ENCODE assay signal across 27 mouse cellular contexts in genomic region chr3:138255366-138255765, GRCm38 (mm10). TPM values are rescaled to one million over a fixed set of nuclear protein-coding genes. Genes with fewer than 3 reads are reported as not detected.
DNase-seq lines count a peak whose midpoint lies in the region; ATAC-seq and TF ChIP-seq lines count a peak whose summit lies in the region.
"Had no signal": no experiment of that assay in that cellular context is flagged by ENCODE, and none has a peak within 500 bp of the region (broad histone marks: within the 10 kb centered on the region; RNA-seq: fewer than 3 reads in every experiment).

No protein-coding gene starts in this region.

- intact Hi-C loops in gastrocnemius, adult 2 months (cut with DNase I) = no loop called here

- H3K36me3 ChIP-seq in lung, embryonic 15.5 days = no peaks in the 10 kb centered on the region
- H3K36me3 ChIP-seq: embryonic facial prominence, embryonic 15.5 days; forebrain, embryonic 10.5 days; hindbrain, embryonic 12.5 days had no signal

- H3K27me3 ChIP-seq in cerebellum, adult 2 months (ENCODE audit: control insufficient read depth, insufficient read depth, low read length) = no peaks in the 10 kb centered on the region
- H3K27me3 ChIP-seq in lung, embryonic 15.5 days = no peaks in the 10 kb centered on the region
- H3K27me3 ChIP-seq: embryonic facial prominence, embryonic 15.5 days; hindbrain, embryonic 12.5 days had no signal

- no peaks in the 10 kb centered on the region for H3K9me3 ChIP-seq in lung, embryonic 15.5 days
- H3K9me3 ChIP-seq: embryonic facial prominence, embryonic 15.5 days; forebrain, embryonic 10.5 days; hindbrain, embryonic 12.5 days had no signal

- no peaks in the 10 kb centered on the region for H3K4me1 ChIP-seq in cerebellum, adult 2 months (ENCODE audit: control insufficient read depth, insufficient read depth, low read length)
- peaks cover 14% of the 10 kb centered on the region for H3K4me1 ChIP-seq in lung, embryonic 15.5 days
- H3K4me1 ChIP-seq: embryonic facial prominence, embryonic 15.5 days; hindbrain, embryonic 12.5 days had no signal

- H3K4me3 ChIP-seq in cerebellum, adult 2 months (replicated peaks; ENCODE audit: insufficient read depth, low read depth, low read length) = no peak overlapping the region
- H3K4me3 ChIP-seq in gastrocnemius, adult 2 months = no peak overlapping the region
- H3K4me3 ChIP-seq in lung, embryonic 15.5 days = no peak overlapping the region
- H3K4me3 ChIP-seq: embryonic facial prominence, embryonic 15.5 days; erythroblast, embryonic 14.5 days; forebrain, embryonic 10.5 days; hindbrain, embryonic 12.5 days had no signal

- H3K4me2 ChIP-seq in lung, embryonic 15.5 days = no peak overlapping the region
- H3K4me2 ChIP-seq: embryonic facial prominence, embryonic 15.5 days; hindbrain, embryonic 12.5 days had no signal

- no peak for TF ChIP-seq CTCF in cerebellum, adult 2 months (IDR thresholded peaks at IDR 0.05; ENCODE audit: borderline replicate concordance, insufficient read depth, low read depth, low read length)
- TF ChIP-seq CTCF in gastrocnemius, adult 2 months (IDR thresholded peaks at IDR 0.05) = no peak

- whole genome bisulfite sequencing in cerebellum, adult 2 months = 17% methylated on average over 3 of the region's 3 CpGs
- 41% methylated on average over 3 of the region's 3 CpGs for WGBS in lung, embryonic 15.5 days

- H3K27ac ChIP-seq in cerebellum, adult 2 months (ENCODE audit: insufficient read depth, low read length) = no peak overlapping the region
- H3K27ac ChIP-seq in gastrocnemius, adult 2 months = peak overlapping the region; percentile 46; the same call in 1 of the 2 replicates
- peak overlapping the region; percentile 85 for H3K27ac ChIP-seq in lung, embryonic 15.5 days
- H3K27ac ChIP-seq: embryonic facial prominence, embryonic 15.5 days; forebrain, embryonic 10.5 days; hindbrain, embryonic 12.5 days had no signal

- TF ChIP-seq POLR2A in cerebellum, adult 2 months (IDR thresholded peaks at IDR 0.05; ENCODE audit: borderline replicate concordance, insufficient read depth, low read length) = no peak

- ATAC-seq in lung, embryonic 15.5 days (ENCODE audit: borderline replicate concordance, extremely low read depth, low FRiP score, low TSS enrichment) = no peak
- ATAC-seq: forebrain, embryonic 14.5 days; inflammation-experienced regulatory T-cells, adult 6 months had no signal

- DNase-seq in cerebellum, postnatal 14 days = peak; percentile 17 to 62
- no peak for DNase-seq in cerebellum, adult 2 months
- DNase-seq in gastrocnemius, adult 2 months = peak; percentile 52
- no peak for DNase-seq in gastrocnemius, postnatal 10 days
- no peak for DNase-seq in lung, postnatal 36 days
- DNase-seq: adrenal gland, postnatal 10 days; cerebellum, adult 11 months; cerebellum, adult 9-10 months; gastrocnemius, postnatal 14 days; heart, postnatal 10 days; heart, postnatal 4 days had no signal

- H3K9ac ChIP-seq in lung, embryonic 15.5 days = no peak overlapping the region
- H3K9ac ChIP-seq: embryonic facial prominence, embryonic 15.5 days; hindbrain, embryonic 12.5 days had no signal

RNA-seq across cellular contexts. Expression of gene Adh1, which starts 5.4 kb away (rescaled TPM):
- 1.6 and 2.1 TPM in 2 replicates for polyA plus RNA-seq in cerebellum, adult 2 months (2012; rRNA removed)
- total RNA-seq in gastrocnemius, adult 2 months (2021) = 10 to 100 TPM; 19.3 to 27.8 TPM
- total RNA-seq in gastrocnemius, postnatal 10 days (2021) = 10 to 100 TPM; 24.6 to 58.4 TPM
- polyA plus RNA-seq in lung, embryonic 15.5 days (2015; fragmentation: Nextera tagmentation; extraction: Ambion mirVana) = 1,171 and 1,249 TPM in 2 replicates
- total RNA-seq: common myeloid progenitor, adult 5-6 weeks; granulocyte monocyte progenitor cell, adult 5-6 weeks had no signal
- polyA plus RNA-seq: embryonic facial prominence, embryonic 11.5 days; erythroblast, embryonic 14.5 days had no signal

RNA-seq across cellular contexts. Expression of gene Adh7, which starts 37.8 kb away (rescaled TPM):
- polyA plus RNA-seq in cerebellum, adult 2 months (2012; rRNA removed) = 0.05 TPM in 1 of 2 replicates, not detected in the other
- under 1 TPM; 0.48 to 0.53 TPM for total RNA-seq in gastrocnemius, adult 2 months (2021)
- under 1 TPM; 0.20 to 0.28 TPM for total RNA-seq in gastrocnemius, postnatal 10 days (2021)
- 0.43 and 0.50 TPM in 2 replicates for polyA plus RNA-seq in lung, embryonic 15.5 days (2015; fragmentation: Nextera tagmentation; extraction: Ambion mirVana)
- total RNA-seq: common myeloid progenitor, adult 5-6 weeks; granulocyte monocyte progenitor cell, adult 5-6 weeks; heart, postnatal 4 days; MEL had no signal
- polyA plus RNA-seq: embryonic facial prominence, embryonic 11.5 days; erythroblast, embryonic 14.5 days; forebrain, embryonic 10.5 days; heart, embryonic 14.5 days; inflammation-experienced regulatory T-cells, adult 6 months had no signal

RNA-seq across cellular contexts. Expression of gene Adh6a, which starts 57.7 kb away (rescaled TPM):
- not detected in 2 replicates for polyA plus RNA-seq in cerebellum, adult 2 months (2012; rRNA removed)
- not detected for total RNA-seq in gastrocnemius, adult 2 months (2021)
- total RNA-seq in gastrocnemius, postnatal 10 days (2021) = not detected
- polyA plus RNA-seq in lung, embryonic 15.5 days (2015; fragmentation: Nextera tagmentation; extraction: Ambion mirVana) = 0.11 TPM in 1 of 2 replicates, not detected in the other
- total RNA-seq: adrenal gland, postnatal 4 days; common myeloid progenitor, adult 5-6 weeks; gastrocnemius, postnatal 14 days; granulocyte monocyte progenitor cell, adult 5-6 weeks; heart, postnatal 10 days; heart, postnatal 4 days; MEL had no signal
- polyA plus RNA-seq: brain, embryonic 14.5 days; C2C12; embryonic facial prominence, embryonic 11.5 days; erythroblast, embryonic 14.5 days; forebrain, embryonic 10.5 days; forebrain, embryonic 14.5 days; heart, embryonic 14.5 days; hindbrain, embryonic 12.5 days; hindbrain, embryonic 16.5 days; inflammation-experienced regulatory T-cells, adult 6 months had no signal

Comparison
In these comparisons a context has a peak if more than half of its experiments do, and no peak if none do; other contexts are left out.
1. DNase-seq: peak in cerebellum, postnatal 14 days (2 of 2) and gastrocnemius, adult 2 months (single experiment); none in cerebellum, adult 2 months (0 of 2), gastrocnemius, postnatal 10 days (single experiment) and lung, postnatal 36 days (single experiment).